Mouse (Mus musculus) heart, embryonic 15.5 days (tissue): Measurements from ENCODE around the gene Prkg1. TPM values are rescaled to one million over a fixed set of nuclear protein-coding genes. Genes with fewer than 3 reads are reported as not detected.
"Not testable (repeated sequence)": the region's sequence is repeated elsewhere in the genome, so short reads cannot be mapped to it uniquely, and the experiment has no call there.

Source experiments
- ATAC-seq: fragments of 200-750 bp; cut with Nextera tagmentation; replicated peaks from 2 replicates; pipeline ENCODE4 v1.8.0; 2017; ENCODE audit warnings: low read depth, moderate TSS enrichment; ENCODE audit not compliant: insufficient number of reproducible peaks, insufficient read depth, low FRiP score
- H3K27ac ChIP-seq: fragments of 300-500 bp; sonication (generic); 2 replicates; pipeline ENCODE4 v1.5.1; 2015; ENCODE audit warnings: mild to moderate bottlenecking, inconsistent platforms
- H3K27me3 ChIP-seq: fragments of 300-500 bp; sonication (generic); 2 replicates; pipeline ENCODE4 v1.6.1; 2015; ENCODE audit warnings: inconsistent platforms
- H3K36me3 ChIP-seq: fragments of 300-500 bp; sonication (generic); 2 replicates; pipeline ENCODE4 v1.6.1; 2015; ENCODE audit warnings: mild to moderate bottlenecking, inconsistent platforms
- H3K4me1 ChIP-seq: fragments of 300-500 bp; sonication (generic); replicated peaks from 2 replicates; pipeline ENCODE4 v1.6.1; 2015; ENCODE audit warnings: inconsistent platforms
- H3K4me2 ChIP-seq: fragments of 300-500 bp; sonication (generic); 2 replicates; pipeline ENCODE4 v1.6.1; 2015; ENCODE audit warnings: inconsistent platforms, mild to moderate bottlenecking, moderate library complexity
- H3K4me3 ChIP-seq: fragments of 300-500 bp; sonication (generic); 2 replicates; pipeline ENCODE4 v1.5.1; 2015; ENCODE audit warnings: mild to moderate bottlenecking, inconsistent platforms
- H3K9ac ChIP-seq: fragments of 300-500 bp; sonication (generic); 2 replicates; pipeline ENCODE4 v1.6.1; 2015; ENCODE audit warnings: mild to moderate bottlenecking, inconsistent platforms
- H3K9me3 ChIP-seq: fragments of 300-500 bp; sonication (generic); replicated peaks from 2 replicates; pipeline ENCODE4 v1.6.1; 2016; ENCODE audit warnings: inconsistent platforms
- WGBS: fragments of 180-500 bp; shearing (Covaris S2); methylation state at CpG from one replicate; pipeline ENCODE4 v1.1.7; 2015; ENCODE audit warnings: mixed read lengths; 5-methylcytosine and 5-hydroxymethylcytosine counted together
- polyA plus RNA-seq: library from polyadenylated mRNA; unstranded; fragments of >200 nt; fragmentation: Nextera tagmentation; extraction: Ambion mirVana; gene quantifications from 2 replicates; pipeline ENCODE4 v1.2.1, GENCODE M21; 2015

Gene Prkg1
- polyA plus RNA-seq, 1 experiment from 2014 or later: 6.0 TPM

DNA sequence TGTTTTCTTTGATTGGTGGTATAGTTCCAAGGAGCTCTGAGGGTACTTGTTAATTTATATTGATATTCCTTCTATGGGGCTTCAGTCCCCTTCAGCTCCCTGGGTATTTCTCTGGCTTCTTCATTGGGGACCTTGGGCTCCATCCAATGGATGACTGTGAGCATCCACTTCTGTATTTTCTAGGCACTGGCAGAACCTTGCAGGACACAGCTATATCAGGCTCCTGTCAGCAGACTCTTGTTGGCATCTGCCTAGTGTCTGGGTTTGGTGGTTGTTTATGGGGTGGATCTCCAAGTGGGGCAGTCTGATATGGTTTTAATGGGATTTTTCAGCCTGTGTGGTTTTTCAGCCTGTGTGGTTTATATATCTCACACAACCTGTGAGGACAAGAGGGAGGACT is 412.0 kb downstream of the Prkg1 start:
- H3K9ac ChIP-seq, ATAC-seq, H3K4me1 ChIP-seq, H3K9me3 ChIP-seq, H3K36me3 ChIP-seq, H3K4me3 ChIP-seq, H3K27ac ChIP-seq, H3K27me3 ChIP-seq, H3K4me2 ChIP-seq: not testable (repeated sequence)

DNA sequence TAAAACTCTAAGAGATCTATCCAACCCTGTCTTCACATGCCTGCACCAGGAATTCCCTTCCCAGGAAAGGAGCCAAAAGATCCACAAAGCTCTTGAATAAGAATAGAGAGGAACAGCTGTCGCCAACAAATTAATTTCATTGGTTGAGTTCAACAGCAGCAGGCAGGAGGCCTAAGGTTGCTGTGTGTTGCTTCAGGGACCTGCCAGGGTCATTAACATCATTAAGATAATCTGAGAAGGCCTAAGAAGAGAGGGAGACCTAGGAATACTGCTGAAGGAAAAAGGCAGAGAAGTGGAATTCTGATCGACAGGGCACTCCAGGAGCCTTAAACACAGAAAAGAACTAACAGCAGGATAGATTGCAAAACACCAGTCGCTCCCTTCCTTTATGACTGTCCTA is 413.0 kb downstream of the Prkg1 start:
- Histone ChIP-seq H3K4me3 (no peak overlapping the region), H3K4me2 (no peak overlapping the region), H3K27ac (no peak overlapping the region), H3K36me3 (no peaks in the 10 kb centered on the region), H3K27me3 (no peaks in the 10 kb centered on the region), H3K4me1 (peaks cover 6% of the 10 kb centered on the region; the same call in 1 of the 2 replicates), H3K9ac (no peak overlapping the region), H3K9me3 (no peaks in the 10 kb centered on the region)
- ATAC-seq: no peak
- 61% methylated on average over 3 of the region's 3 CpGs for WGBS

DNA sequence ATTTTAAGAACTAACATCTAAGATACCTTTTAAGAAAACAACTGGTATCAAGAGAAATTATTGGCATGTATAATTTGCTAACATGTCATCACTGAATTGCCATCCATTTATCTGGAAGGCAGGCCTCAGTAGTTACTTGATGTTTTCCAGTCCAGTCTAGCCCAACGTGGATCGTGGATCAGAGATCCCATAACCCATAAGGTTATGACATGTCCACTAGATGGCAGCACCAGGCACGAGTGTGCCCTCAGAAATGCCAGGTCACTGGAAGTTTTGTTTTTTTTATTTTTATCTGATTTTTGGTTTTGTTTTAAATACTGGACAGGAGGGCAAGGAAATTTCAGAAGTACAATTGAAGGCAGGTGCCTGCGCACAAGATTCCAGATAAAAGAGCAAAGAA is 422.7 kb downstream of the Prkg1 start:
- H3K4me3 ChIP-seq: no peak overlapping the region
- no peaks in the 10 kb centered on the region for H3K9me3 ChIP-seq
- no peak overlapping the region for H3K9ac ChIP-seq
- no peak for ATAC-seq
- H3K36me3 ChIP-seq: no peaks in the 10 kb centered on the region
- no peak overlapping the region for H3K4me2 ChIP-seq
- no peak overlapping the region for H3K27ac ChIP-seq
- H3K4me1 ChIP-seq: peaks cover 2% of the 10 kb centered on the region; the same call in 1 of the 2 replicates
- WGBS: 20% methylated on average over 4 of the region's 4 CpGs
- H3K27me3 ChIP-seq: no peaks in the 10 kb centered on the region

DNA sequence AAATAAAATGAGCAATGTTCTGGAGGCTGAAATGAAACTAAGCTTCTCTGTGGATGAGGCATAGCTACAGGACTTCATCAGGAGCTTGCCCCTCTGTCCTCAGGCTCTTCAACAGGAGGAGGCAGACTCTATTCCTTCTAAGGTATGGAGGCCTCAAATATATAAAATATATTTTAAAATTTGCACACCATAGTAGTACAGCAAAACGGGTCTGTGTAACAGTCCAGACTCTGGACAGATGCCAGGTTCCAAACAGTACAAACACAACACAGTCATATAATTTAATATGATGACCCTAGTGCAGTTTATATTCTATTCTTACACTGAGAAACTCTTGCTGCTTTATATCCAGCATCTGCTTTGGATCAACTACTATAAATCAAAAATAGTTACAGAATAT is 423.9 kb downstream of the Prkg1 start:
- Histone ChIP-seq H3K27me3 (no peaks in the 10 kb centered on the region), H3K9me3 (no peaks in the 10 kb centered on the region), H3K36me3 (no peaks in the 10 kb centered on the region), H3K9ac (no peak overlapping the region), H3K27ac (no peak overlapping the region), H3K4me3 (no peak overlapping the region), H3K4me1 (peaks cover 2% of the 10 kb centered on the region; the same call in 1 of the 2 replicates), H3K4me2 (no peak overlapping the region)
- ATAC-seq: no peak
- 50% methylated on average over 1 of the region's 1 CpGs for WGBS

DNA sequence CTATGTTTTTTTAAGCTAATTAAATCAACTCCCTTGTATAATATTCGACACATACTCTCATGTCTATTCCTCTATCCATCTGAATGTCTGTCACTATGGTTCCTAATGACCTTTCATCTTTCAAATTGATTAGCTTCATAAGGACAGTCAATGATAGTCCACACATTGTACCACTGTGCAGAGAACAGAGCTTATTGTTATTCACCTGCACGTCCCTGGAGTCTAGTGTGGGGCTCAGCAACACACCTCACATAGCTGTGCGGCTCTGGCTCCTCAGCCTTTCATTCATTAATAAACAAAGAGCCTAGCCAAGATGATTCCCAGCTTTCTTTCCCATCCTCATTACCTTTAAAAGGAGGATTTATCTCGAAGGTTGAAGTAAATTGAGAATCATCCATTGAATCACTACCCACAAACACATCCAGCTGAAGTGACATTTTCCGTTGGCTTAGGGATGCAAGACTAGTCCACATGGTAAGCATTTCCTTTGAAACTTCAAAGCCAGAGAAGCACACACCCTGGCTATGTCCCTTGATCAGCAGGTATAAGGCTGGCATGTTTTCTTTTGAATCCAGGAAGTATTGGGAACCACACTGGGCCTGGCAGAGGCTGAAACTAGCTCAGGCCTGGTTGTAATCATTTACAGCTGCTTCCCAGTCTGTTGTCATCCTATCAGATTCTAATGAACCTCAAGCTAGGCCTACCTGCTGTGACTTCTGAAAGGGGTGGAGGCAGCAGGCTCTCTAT is 426.3 kb downstream of the Prkg1 start:
- H3K27me3 ChIP-seq: no peaks in the 10 kb centered on the region
- H3K36me3 ChIP-seq: no peaks in the 10 kb centered on the region
- no peaks in the 10 kb centered on the region for H3K9me3 ChIP-seq
- no peak overlapping the region for H3K9ac ChIP-seq
- H3K4me3 ChIP-seq: no peak overlapping the region
- WGBS: 80% methylated on average over 5 of the region's 5 CpGs
- H3K4me2 ChIP-seq: no peak overlapping the region
- H3K4me1 ChIP-seq: peaks cover 2% of the 10 kb centered on the region; the same call in 1 of the 2 replicates
- H3K27ac ChIP-seq: no peak overlapping the region
- no peak for ATAC-seq

DNA sequence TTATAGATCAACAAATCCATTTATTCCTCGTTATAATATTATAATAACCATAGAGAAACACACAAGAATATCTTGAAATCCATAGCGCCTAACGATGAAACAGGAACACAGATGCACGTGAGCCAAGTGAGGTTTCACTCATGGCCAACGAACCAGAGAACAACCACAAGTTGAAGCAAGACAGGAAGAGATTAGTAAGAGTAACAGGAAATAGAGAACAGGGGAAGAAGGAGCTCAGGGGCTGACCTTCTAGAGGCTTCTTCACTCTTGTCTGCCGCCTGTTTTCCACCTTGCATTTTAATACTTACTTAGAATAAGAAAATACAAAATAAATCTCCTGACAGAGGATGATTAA is 427.0 kb downstream of the Prkg1 start:
- 74% methylated on average over 6 of the region's 6 CpGs for WGBS
- no peak for ATAC-seq
- Histone ChIP-seq H3K36me3 (no peaks in the 10 kb centered on the region), H3K27me3 (no peaks in the 10 kb centered on the region), H3K4me1 (peaks cover 2% of the 10 kb centered on the region; the same call in 1 of the 2 replicates), H3K27ac (no peak overlapping the region), H3K9ac (no peak overlapping the region), H3K9me3 (no peaks in the 10 kb centered on the region), H3K4me2 (no peak overlapping the region), H3K4me3 (no peak overlapping the region)

DNA sequence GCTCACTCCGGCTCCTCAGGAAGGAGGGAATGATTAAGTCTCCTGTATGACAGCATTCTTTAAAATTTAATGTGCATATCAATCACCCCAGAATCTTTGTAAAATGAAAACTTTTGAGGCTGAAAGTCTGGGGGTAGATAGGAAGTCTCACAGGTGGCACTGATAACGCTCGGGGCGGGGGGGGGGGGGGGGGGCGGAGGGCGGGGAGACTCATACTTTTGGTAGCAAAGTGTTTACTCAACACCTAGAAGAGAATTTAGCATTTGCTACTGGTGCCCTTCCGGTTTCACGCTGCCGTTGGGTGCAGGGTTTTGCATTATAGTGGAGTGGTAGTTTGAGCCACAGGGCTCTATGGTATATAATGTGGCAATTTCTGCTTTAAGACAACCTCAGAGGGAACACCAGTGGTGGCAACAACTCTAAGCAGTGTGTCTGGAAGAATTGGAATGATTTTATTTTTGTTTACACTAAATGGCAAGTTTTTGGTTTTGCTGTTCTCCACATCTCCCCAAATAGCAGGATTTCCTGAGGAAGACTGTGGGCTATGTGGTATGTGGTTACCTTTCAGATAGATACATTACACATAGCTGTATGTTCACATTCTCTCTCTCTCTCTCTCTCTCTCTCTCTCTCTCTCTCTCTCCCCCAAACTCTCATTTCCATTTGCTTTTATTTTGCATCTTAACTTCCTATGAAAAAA is 427.5 kb downstream of the Prkg1 start:
- H3K36me3 ChIP-seq: no peaks in the 10 kb centered on the region
- WGBS: 64% methylated on average over 8 of the region's 9 CpGs

DNA sequence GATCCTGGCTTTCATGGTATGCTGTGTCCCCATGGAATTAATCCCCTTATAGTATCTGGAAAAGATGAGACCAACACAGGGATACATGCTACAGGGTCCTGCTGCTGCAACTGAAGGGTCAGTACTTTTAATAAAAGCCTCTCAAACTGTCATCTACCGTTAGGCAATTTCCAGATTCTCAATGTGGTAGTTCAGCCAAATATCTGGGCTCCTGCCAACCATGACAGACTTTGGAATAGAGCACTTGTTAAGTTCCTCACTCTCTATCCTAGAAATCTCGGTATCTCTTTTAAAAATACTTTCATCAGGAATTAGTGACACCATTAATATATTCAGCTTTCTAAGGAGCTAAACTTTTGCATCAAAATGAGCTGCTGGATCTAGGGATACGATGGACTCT is 428.5 kb downstream of the Prkg1 start:
- no peak for ATAC-seq
- 64% methylated on average over 3 of the region's 3 CpGs for WGBS
- no peak overlapping the region for H3K27ac ChIP-seq

More for the DNA sequence above, 427.5 kb downstream of the Prkg1 start:
- Histone ChIP-seq H3K27me3 (no peaks in the 10 kb centered on the region), H3K9ac (no peak overlapping the region), H3K27ac (no peak overlapping the region), H3K4me2 (no peak overlapping the region), H3K4me3 (no peak overlapping the region), H3K4me1 (no peaks in the 10 kb centered on the region; the same call in 1 of the 2 replicates), H3K9me3 (no peaks in the 10 kb centered on the region)
- no peak for ATAC-seq

DNA sequence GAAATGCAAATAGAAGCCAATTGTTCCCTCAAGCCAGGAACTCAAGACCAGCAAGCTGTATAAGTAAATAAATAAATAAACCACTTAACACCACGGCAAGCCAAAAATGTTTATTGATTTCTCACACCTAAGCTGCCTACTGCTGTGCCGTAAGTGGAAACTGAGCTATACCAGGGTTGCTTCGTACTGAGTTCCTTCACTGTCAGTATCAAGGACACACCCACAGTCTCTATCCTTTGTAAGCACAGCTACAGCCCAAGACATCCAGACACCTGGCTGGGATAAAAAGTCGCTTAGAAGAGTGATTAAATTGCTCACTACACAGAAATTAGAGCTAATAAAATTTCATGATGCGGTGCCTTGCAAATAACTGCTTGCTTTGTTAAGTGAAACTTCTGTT is 434.9 kb downstream of the Prkg1 start:
- H3K4me1 ChIP-seq: no peaks in the 10 kb centered on the region
- H3K9me3 ChIP-seq: no peaks in the 10 kb centered on the region
- no peaks in the 10 kb centered on the region for H3K36me3 ChIP-seq
- no peak overlapping the region for H3K4me2 ChIP-seq
- H3K9ac ChIP-seq: no peak overlapping the region
- no peak overlapping the region for H3K4me3 ChIP-seq
- ATAC-seq: no peak
- H3K27ac ChIP-seq: no peak overlapping the region
- 59% methylated on average over 5 of the region's 5 CpGs for WGBS
- no peaks in the 10 kb centered on the region for H3K27me3 ChIP-seq

More for the DNA sequence above, 428.5 kb downstream of the Prkg1 start:
- Histone ChIP-seq H3K4me2 (no peak overlapping the region), H3K9me3 (no peaks in the 10 kb centered on the region), H3K9ac (no peak overlapping the region), H3K36me3 (no peaks in the 10 kb centered on the region), H3K27me3 (no peaks in the 10 kb centered on the region), H3K4me3 (no peak overlapping the region), H3K4me1 (no peaks in the 10 kb centered on the region)

DNA sequence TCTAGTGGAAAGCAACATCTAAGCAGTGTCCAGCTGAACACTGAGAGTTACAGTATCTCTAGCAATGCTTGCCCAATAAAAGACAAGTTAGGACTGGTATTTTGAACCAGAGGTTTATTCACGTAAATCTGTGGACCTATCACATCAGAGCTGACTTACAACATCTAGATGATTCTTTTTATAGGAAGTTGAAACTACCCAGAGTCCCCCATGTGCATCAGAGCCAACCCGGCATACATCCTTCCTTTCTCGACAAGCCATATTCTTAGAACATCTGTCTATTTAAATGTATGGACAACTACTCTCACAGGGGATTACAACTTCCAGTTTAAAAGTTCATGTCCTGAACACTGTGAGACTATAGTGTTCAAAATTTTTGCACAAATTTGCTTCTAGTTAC is 460.1 kb downstream of the Prkg1 start:
- H3K27me3 ChIP-seq: no peaks in the 10 kb centered on the region
- no peaks in the 10 kb centered on the region for H3K9me3 ChIP-seq
- no peak overlapping the region for H3K4me2 ChIP-seq
- H3K27ac ChIP-seq: no peak overlapping the region
- H3K9ac ChIP-seq: no peak overlapping the region
- 71% methylated on average over 3 of the region's 3 CpGs for WGBS
- no peak overlapping the region for H3K4me3 ChIP-seq
- no peaks in the 10 kb centered on the region for H3K4me1 ChIP-seq
- no peaks in the 10 kb centered on the region for H3K36me3 ChIP-seq
- ATAC-seq: no peak

DNA sequence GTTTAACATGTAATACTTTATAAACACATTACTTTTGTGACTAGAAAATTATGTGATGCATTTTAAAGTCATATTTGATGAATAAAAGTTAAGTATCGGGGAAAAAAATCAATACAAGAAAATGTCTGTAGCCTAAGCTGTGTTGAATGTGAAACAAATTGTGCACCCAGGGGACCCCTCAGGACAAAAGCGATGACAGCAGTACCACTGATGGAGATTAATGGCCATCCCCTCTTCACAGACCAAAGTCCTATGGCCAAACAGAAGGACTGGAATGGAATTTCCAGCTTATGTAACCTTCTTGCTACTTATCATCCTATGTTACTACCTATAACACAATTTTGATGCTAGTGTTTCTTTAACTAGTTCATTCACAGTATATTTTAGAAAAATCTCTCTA is 473.6 kb downstream of the Prkg1 start:
- Histone ChIP-seq H3K4me2 (no peak overlapping the region), H3K36me3 (no peaks in the 10 kb centered on the region), H3K4me1 (no peaks in the 10 kb centered on the region), H3K4me3 (no peak overlapping the region), H3K27me3 (no peaks in the 10 kb centered on the region), H3K27ac (no peak overlapping the region), H3K9me3 (no peaks in the 10 kb centered on the region), H3K9ac (no peak overlapping the region)
- ATAC-seq: no peak
- WGBS: 84% methylated on average over 2 of the region's 2 CpGs

DNA sequence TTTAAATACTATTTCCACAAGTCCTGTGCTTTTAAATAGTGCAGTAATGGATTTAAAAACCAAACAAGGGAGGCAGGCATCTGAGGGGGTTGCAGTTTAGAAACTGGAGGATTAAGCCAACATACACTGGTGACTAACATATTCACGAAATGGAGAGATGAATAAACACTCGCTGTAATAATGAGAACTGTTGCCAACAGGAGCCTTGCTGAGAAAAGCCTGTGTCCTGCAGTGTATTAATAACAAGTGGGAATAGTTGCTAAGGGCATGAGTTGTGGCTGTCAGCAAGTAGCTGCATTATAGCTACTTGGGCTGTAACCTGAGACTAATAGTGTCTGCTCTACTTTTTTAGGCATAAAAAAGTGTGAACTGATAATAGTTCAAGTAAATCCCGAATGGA is 480.3 kb downstream of the Prkg1 start:
- Histone ChIP-seq H3K9ac (no peak overlapping the region), H3K36me3 (no peaks in the 10 kb centered on the region), H3K27ac (no peak overlapping the region), H3K27me3 (no peaks in the 10 kb centered on the region), H3K9me3 (no peaks in the 10 kb centered on the region), H3K4me1 (no peaks in the 10 kb centered on the region), H3K4me2 (no peak overlapping the region), H3K4me3 (no peak overlapping the region)
- 21% methylated on average over 3 of the region's 3 CpGs for WGBS
- no peak for ATAC-seq
